Mouse (Mus musculus) heart, embryonic 12.5 days (tissue): Measurements from ENCODE around the gene Zfp780b. TPM values are rescaled to one million over a fixed set of nuclear protein-coding genes. Genes with fewer than 3 reads are reported as not detected.
"Not testable (repeated sequence)": the region's sequence is repeated elsewhere in the genome, so short reads cannot be mapped to it uniquely, and the experiment has no call there.

Experiments used
- ATAC-seq: fragments of 200-750 bp; cut with Nextera tagmentation; 2 replicates; pipeline ENCODE4 v1.8.0; 2017; ENCODE audit warnings: moderate TSS enrichment, moderate library complexity; ENCODE audit not compliant: insufficient number of reproducible peaks, low FRiP score
- H3K27ac ChIP-seq: fragments of 300-500 bp; sonication (generic); 2 replicates; pipeline ENCODE4 v1.5.1; 2016; ENCODE audit warnings: mild to moderate bottlenecking, moderate library complexity; ENCODE audit not compliant: poor library complexity, severe bottlenecking
- H3K27me3 ChIP-seq: fragments of 300-500 bp; sonication (generic); replicated peaks from 2 replicates; pipeline ENCODE4 v1.6.1; 2016; ENCODE audit warnings: mild to moderate bottlenecking, moderate library complexity
- H3K36me3 ChIP-seq: fragments of 300-500 bp; sonication (generic); 2 replicates; pipeline ENCODE4 v1.6.1; 2016; ENCODE audit warnings: mild to moderate bottlenecking, moderate library complexity
- H3K4me1 ChIP-seq: fragments of 300-500 bp; sonication (generic); replicated peaks from 2 replicates; pipeline ENCODE4 v1.6.1; 2016; ENCODE audit warnings: mild to moderate bottlenecking
- H3K4me2 ChIP-seq: fragments of 300-500 bp; sonication (generic); 2 replicates; pipeline ENCODE4 v1.6.1; 2016; ENCODE audit warnings: mild to moderate bottlenecking, moderate library complexity
- H3K4me3 ChIP-seq: fragments of 300-500 bp; sonication (generic); 2 replicates; pipeline ENCODE4 v1.5.1; 2016; ENCODE audit warnings: mild to moderate bottlenecking
- H3K9ac ChIP-seq: fragments of 300-500 bp; sonication (generic); 2 replicates; pipeline ENCODE4 v1.6.1; 2016; ENCODE audit warnings: mild to moderate bottlenecking, moderate library complexity
- H3K9me3 ChIP-seq: fragments of 300-500 bp; sonication (generic); replicated peaks from 2 replicates; pipeline ENCODE4 v1.6.1; 2016; ENCODE audit warnings: mild to moderate bottlenecking, moderate library complexity
- WGBS: fragments of 180-500 bp; shearing (Covaris S2); methylation state at CpG from one replicate; pipeline ENCODE4 v1.1.7; 2016; 5-methylcytosine and 5-hydroxymethylcytosine counted together
- polyA plus RNA-seq: library from polyadenylated mRNA; unstranded; fragments of >200 nt; fragmentation: Nextera tagmentation; extraction: Ambion mirVana; gene quantifications from 2 replicates; pipeline ENCODE4 v1.2.1, GENCODE M21; 2016

Zfp780b gene
- polyA plus RNA-seq, 1 experiment from 2014 or later: 13.9 TPM

DNA sequence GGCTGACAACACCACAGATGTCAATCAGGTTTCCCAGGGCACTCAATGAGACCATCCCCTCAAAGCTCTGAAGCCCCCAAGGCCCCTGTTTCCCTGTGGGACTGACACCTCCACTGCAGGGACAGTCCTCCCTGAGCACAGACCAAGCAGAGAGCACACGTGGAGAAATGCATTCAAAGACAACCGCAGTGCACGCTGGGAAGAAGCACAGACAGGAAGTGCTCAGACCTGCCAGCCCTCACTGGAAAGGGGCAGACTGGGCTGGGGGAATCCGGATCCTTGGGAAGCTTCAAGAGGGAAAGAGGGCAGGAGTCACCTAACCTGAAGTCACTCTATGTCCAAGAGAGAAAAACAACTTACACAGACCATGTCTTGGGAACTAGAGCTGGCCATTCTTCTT is 51.9 kb downstream of the Zfp780b start:
- ATAC-seq: not testable (repeated sequence)
- 40% methylated on average over 4 of the region's 4 CpGs for WGBS

DNA sequence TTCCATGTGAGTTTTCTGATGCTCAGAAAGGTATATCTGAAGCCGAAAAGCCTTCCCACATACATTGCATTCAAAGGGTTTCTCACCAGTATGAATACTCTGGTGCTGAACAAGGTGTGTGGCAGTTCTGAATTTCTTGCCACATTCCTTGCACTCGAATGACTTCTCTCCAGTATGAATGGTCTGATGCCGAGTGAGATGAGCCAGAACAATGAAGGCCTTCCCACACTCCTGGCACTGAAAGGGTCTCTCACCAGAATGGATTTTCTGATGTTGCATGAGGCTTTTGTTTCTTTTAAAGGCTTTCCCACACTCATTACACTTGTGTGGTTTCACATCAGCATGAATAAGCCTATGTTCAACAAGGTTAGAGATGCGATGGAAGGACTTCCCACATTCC is 68.0 kb downstream of the Zfp780b start:
- not testable (repeated sequence) for H3K4me3 ChIP-seq, H3K9me3 ChIP-seq, H3K27ac ChIP-seq, H3K9ac ChIP-seq, H3K27me3 ChIP-seq, ATAC-seq, H3K4me2 ChIP-seq, H3K4me1 ChIP-seq
- 90% methylated on average over 4 of the region's 4 CpGs for WGBS
- H3K36me3 ChIP-seq: peaks cover 39% of the 10 kb centered on the region

More for the DNA sequence above, 51.9 kb downstream of the Zfp780b start:
- H3K4me1 ChIP-seq, H3K9ac ChIP-seq, H3K27me3 ChIP-seq, H3K9me3 ChIP-seq, H3K27ac ChIP-seq, H3K4me3 ChIP-seq, H3K4me2 ChIP-seq: not testable (repeated sequence)
- peaks cover 21% of the 10 kb centered on the region for H3K36me3 ChIP-seq

Other genes with a start within 250 kb of the Zfp780b start
- 20.2 TPM in 2 replicates for gene Zfp60, start 247.8 kb downstream of the Zfp780b start, polyA plus RNA-seq
- 1.3 and 1.4 TPM in 2 replicates for gene Zfp626, start 172.0 kb downstream of the Zfp780b start, polyA plus RNA-seq
- 5.6 and 6.6 TPM in 2 replicates for gene Zfp59, start 140.6 kb downstream of the Zfp780b start, polyA plus RNA-seq
- 3.7 and 4.4 TPM in 2 replicates for gene Zfp607a, start 121.6 kb downstream of the Zfp780b start, polyA plus RNA-seq
- 8.4 and 8.5 TPM in 2 replicates for gene Zfp974, start 49.7 kb downstream of the Zfp780b start, polyA plus RNA-seq
- 2.1 and 2.8 TPM in 2 replicates for gene Zfp850, start 34.9 kb upstream of the Zfp780b start, polyA plus RNA-seq
- gene Psmc4, start 70.9 kb upstream of the Zfp780b start, polyA plus RNA-seq: 236 and 237 TPM in 2 replicates
- not detected in 2 replicates for gene Fcgbp, start 92.1 kb upstream of the Zfp780b start, polyA plus RNA-seq
- 0.04 and 0.08 TPM in 2 replicates for gene 9530053A07Rik, start 150.3 kb upstream of the Zfp780b start, polyA plus RNA-seq
- 92.1 TPM in 2 replicates for gene Fbl, start 190.5 kb upstream of the Zfp780b start, polyA plus RNA-seq
- 9.1 and 11.4 TPM in 2 replicates for gene Dyrk1b, start 200.3 kb upstream of the Zfp780b start, polyA plus RNA-seq